Mouse (Mus musculus): Measurements from ENCODE around the gene Banf2.

The Banf2 gene

GRCm38 (mm10) chr2:144094721-144095120 is 61.9 kb downstream of the Banf2 start:
- no peak for DNase-seq (ENCODE audit: extremely low spot score, low spot score)

- DNase-seq (ENCODE audit: extremely low spot score, low spot score), result no peak
These were observed 68.7 kb downstream of the Banf2 start for GRCm38 (mm10) chr2:144101463-144101961.

GRCm38 (mm10) chr2:144107374-144107773 is 74.5 kb downstream of the Banf2 start:
- DNase-seq (ENCODE audit: extremely low spot score, low spot score), result no peak

GRCm38 (mm10) chr2:144107810-144108209 is 75.0 kb downstream of the Banf2 start:
- DNase-seq (ENCODE audit: extremely low spot score, low spot score), result no peak

- DNase-seq (ENCODE audit: extremely low spot score, low spot score), result no peak
These were observed 75.5 kb downstream of the Banf2 start for GRCm38 (mm10) chr2:144108376-144108775.

GRCm38 (mm10) chr2:144111966-144112365 is 79.1 kb downstream of the Banf2 start:
- DNase-seq (ENCODE audit: extremely low spot score, low spot score), result no peak

GRCm38 (mm10) chr2:144112666-144113065 is 79.8 kb downstream of the Banf2 start:
- no peak for DNase-seq (ENCODE audit: extremely low spot score, low spot score)

GRCm38 (mm10) chr2:144118061-144118460 is 85.2 kb downstream of the Banf2 start:
- no peak for DNase-seq (ENCODE audit: extremely low spot score, low spot score)

GRCm38 (mm10) chr2:144120186-144120823 is 87.4 kb downstream of the Banf2 start:
- no peak for DNase-seq (ENCODE audit: extremely low spot score, low spot score)

- DNase-seq (ENCODE audit: extremely low spot score, low spot score), result no peak
These were observed 89.2 kb downstream of the Banf2 start for GRCm38 (mm10) chr2:144122068-144122467.

Measured in neural tube, embryonic 10.5 days (tissue).